Mouse (Mus musculus) forebrain, embryonic 15.5 days (tissue): ENCODE data around the gene Sec1. TPM values are rescaled to one million over a fixed set of nuclear protein-coding genes. Genes with fewer than 3 reads are reported as not detected.
"Not testable (repeated sequence)": the region's sequence is repeated elsewhere in the genome, so short reads cannot be mapped to it uniquely, and the experiment has no call there.

Experiments
- ATAC-seq: fragments of 200-750 bp; cut with Nextera tagmentation; replicated peaks from 2 replicates; pipeline ENCODE4 v1.8.0; 2017; ENCODE audit warnings: mild to moderate bottlenecking, moderate TSS enrichment, moderate library complexity
- H3K27ac ChIP-seq: fragments of 300-500 bp; sonication (generic); replicated peaks from 2 replicates; pipeline ENCODE4 v1.5.1; 2015; ENCODE audit warnings: mild to moderate bottlenecking, inconsistent platforms
- H3K27me3 ChIP-seq: fragments of 300-500 bp; sonication (generic); 2 replicates; pipeline ENCODE4 v1.6.1; 2015; ENCODE audit warnings: inconsistent platforms
- H3K36me3 ChIP-seq: fragments of 300-500 bp; sonication (generic); 2 replicates; pipeline ENCODE4 v1.6.1; 2015; ENCODE audit warnings: mild to moderate bottlenecking, inconsistent platforms
- H3K4me1 ChIP-seq: fragments of 300-500 bp; sonication (generic); 2 replicates; pipeline ENCODE4 v1.6.1; 2015; ENCODE audit warnings: inconsistent platforms
- H3K4me2 ChIP-seq: fragments of 300-500 bp; sonication (generic); replicated peaks from 2 replicates; pipeline ENCODE4 v1.6.1; 2015; ENCODE audit warnings: mild to moderate bottlenecking, inconsistent platforms
- H3K4me3 ChIP-seq: fragments of 300-500 bp; sonication (generic); 2 replicates; pipeline ENCODE4 v1.5.1; 2015; ENCODE audit warnings: mild to moderate bottlenecking, inconsistent platforms
- H3K9ac ChIP-seq: fragments of 300-500 bp; sonication (generic); replicated peaks from 2 replicates; pipeline ENCODE4 v1.6.1; 2015; ENCODE audit warnings: mild to moderate bottlenecking, inconsistent platforms
- H3K9me3 ChIP-seq: fragments of 300-500 bp; sonication (generic); 2 replicates; pipeline ENCODE4 v1.6.1; 2016; ENCODE audit warnings: inconsistent platforms
- WGBS: fragments of 180-500 bp; shearing (Covaris S2); methylation state at CpG from one replicate; pipeline ENCODE4 v1.1.7; 2015; ENCODE audit warnings: mixed read lengths; 5-methylcytosine and 5-hydroxymethylcytosine counted together
- polyA plus RNA-seq: library from polyadenylated mRNA; unstranded; fragments of >200 nt; fragmentation: Nextera tagmentation; extraction: Ambion mirVana; gene quantifications from 2 replicates; pipeline ENCODE4 v1.2.1, GENCODE M21; 2015

Sec1 gene
- polyA plus RNA-seq, 1 experiment from 2014 or later: 0.14 TPM

DNA sequence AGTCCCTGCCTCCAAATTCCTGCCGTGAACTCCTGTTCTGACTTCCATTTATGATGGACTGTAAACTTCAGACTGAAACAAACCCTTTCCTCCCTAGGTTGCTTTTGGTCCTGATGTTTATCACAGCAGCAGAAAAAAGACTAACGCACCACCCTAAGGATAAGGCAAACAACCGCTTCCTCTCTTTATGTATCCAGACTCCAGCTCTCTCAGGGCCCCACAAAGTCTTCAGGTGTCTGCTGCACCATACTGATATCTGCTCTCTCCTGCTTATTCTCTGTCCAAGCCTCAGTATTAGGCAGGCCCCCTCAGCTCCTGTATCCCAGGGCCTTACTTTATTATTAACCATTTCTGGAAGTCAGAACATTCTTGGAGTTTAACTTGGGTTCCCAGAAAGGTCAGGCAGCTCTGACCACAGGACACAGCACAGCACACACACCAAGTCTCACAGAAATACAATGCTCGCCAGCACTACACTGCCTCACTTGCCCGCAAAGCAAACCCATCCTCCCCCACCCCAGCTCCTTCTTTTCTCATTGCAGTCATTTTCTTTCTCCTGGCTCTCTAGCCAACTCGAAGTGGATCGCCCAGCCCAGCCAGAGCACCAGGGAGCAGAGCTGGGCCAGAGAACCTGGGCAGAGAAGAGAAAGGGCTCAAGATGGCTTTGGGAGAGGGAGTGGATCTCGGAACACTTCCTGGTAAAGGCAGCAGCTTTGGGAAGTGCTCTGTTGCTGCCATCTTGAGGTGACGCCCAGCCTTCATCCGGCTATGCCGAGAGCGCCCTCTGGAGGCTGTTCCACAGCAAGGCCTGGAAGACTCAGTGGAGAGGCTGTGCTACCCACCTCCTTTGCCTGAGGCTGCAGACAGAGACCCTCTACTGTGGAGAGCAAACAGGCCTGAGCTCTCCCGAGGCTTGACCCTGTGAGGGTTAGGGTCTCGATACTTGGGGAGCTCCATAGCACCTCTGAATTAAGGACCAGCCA lies 11.8 kb downstream of the Sec1 start:
- Histone ChIP-seq H3K27ac (peak overlapping the region; percentile 69), H3K9me3 (no peaks in the 10 kb centered on the region), H3K36me3 (no peaks in the 10 kb centered on the region), H3K9ac (0 out of 2 replicates have a peak overlapping the region, but pooled peaks have one; percentile 33), H3K4me2 (peak overlapping the region; percentile 32), H3K27me3 (no peaks in the 10 kb centered on the region), H3K4me1 (peaks cover 8% of the 10 kb centered on the region), H3K4me3 (peak overlapping the region; percentile 16)
- peak; percentile 79 for ATAC-seq
- 29% methylated on average over 14 of the region's 14 CpGs for WGBS

DNA sequence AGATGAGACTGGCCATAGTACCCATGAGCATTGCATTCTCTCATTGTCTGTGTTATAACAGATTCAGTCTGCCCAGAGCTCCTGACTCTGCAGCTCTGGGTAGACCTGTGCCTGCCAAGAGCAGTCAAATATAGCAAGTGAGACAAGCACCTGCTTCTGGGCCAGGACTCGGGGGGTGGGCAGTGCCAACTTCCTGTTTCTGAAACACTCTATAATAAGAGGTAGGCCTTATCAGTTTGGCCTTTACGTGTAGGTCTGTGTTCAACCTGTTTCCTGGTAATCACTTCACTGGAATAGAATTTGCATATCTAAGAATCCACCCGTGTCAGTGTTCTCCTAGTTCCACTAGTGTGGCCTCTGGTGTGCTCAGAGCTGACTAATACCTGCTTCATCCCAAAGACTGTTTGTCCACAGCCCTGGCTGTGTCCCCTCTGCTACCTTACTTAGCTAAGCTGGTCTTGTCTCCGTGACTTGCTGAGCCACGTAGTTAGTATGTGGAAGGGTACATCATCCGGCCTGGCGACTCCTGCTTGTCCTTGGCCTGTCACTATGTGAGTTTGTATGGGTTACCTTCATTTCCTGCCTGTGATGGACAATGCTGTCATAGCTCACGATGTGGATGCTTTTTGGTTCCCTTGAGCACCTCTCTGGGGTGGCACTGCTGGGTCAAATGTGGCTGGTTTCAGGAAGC lies 13.0 kb downstream of the Sec1 start:
- no peak for ATAC-seq
- no peak overlapping the region for H3K4me2 ChIP-seq
- no peak overlapping the region for H3K9ac ChIP-seq
- peaks cover 8% of the 10 kb centered on the region for H3K4me1 ChIP-seq
- no peaks in the 10 kb centered on the region for H3K9me3 ChIP-seq
- H3K36me3 ChIP-seq: no peaks in the 10 kb centered on the region
- H3K27me3 ChIP-seq: no peaks in the 10 kb centered on the region
- H3K4me3 ChIP-seq: no peak overlapping the region
- 89% methylated on average over 8 of the region's 8 CpGs for WGBS
- no peak overlapping the region for H3K27ac ChIP-seq

DNA sequence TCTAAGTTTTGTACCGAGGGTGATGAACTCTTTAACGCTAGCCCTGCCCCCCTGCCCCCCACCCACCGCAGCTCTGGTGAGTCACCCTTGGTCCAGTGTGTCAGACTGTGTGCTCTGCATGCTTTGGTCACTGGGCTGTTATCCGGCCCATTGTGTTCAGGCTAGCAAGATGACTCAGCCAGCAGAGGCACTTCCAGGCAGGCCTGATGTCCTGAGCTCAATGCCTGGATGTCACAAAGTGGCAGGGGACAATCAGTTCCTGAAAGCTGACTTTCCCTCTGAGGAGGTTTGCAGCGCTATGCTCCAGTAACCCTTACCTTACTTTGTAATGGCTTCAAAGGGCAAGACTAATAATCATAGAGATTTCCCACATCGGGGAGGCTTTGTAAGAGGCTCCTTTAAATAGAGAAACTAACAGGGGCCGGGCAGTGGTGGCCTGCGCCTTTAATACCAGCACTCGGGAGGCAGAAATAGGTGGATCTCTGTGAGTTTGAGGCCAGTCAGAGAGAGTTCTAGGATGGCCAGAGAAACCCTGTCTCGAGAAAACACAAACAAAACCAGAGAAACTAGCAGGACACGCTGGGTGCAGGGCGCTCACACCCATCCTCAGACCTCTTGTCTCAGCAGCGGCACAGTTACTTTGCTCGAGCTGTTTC lies 14.1 kb downstream of the Sec1 start:
- Histone ChIP-seq H3K4me1 (peaks cover 8% of the 10 kb centered on the region), H3K4me2 (no peak overlapping the region), H3K27me3 (no peaks in the 10 kb centered on the region), H3K27ac (no peak overlapping the region), H3K9me3 (no peaks in the 10 kb centered on the region), H3K36me3 (no peaks in the 10 kb centered on the region), H3K9ac (no peak overlapping the region), H3K4me3 (no peak overlapping the region)
- WGBS: 72% methylated on average over 14 of the region's 14 CpGs
- ATAC-seq: no peak

DNA sequence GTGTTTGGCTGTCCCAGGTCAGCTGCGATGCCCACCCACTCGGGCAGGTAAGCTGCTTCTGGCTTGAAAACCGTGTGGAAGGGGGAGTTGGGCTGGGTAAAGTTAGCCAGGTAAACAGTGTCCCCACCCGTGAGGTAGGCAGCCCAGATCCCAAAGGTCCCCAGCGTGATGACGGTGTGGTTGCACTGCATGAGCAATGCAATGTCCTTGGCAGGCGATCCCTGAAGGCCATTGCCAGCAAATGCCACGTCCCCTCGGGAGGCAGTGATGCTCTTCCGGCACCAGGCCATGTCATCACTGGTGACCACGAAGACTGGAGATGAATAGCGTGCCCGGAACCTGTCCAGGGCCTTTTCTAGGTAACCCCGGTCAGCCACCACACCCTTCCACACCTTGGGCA lies 15.7 kb downstream of the Sec1 start:
- Histone ChIP-seq H3K9ac (no peak overlapping the region), H3K27me3 (no peaks in the 10 kb centered on the region), H3K9me3 (no peaks in the 10 kb centered on the region), H3K4me2 (no peak overlapping the region), H3K27ac (no peak overlapping the region), H3K36me3 (no peaks in the 10 kb centered on the region), H3K4me1 (peaks cover 8% of the 10 kb centered on the region), H3K4me3 (no peak overlapping the region)
- WGBS: 89% methylated on average over 14 of the region's 14 CpGs
- ATAC-seq: no peak

DNA sequence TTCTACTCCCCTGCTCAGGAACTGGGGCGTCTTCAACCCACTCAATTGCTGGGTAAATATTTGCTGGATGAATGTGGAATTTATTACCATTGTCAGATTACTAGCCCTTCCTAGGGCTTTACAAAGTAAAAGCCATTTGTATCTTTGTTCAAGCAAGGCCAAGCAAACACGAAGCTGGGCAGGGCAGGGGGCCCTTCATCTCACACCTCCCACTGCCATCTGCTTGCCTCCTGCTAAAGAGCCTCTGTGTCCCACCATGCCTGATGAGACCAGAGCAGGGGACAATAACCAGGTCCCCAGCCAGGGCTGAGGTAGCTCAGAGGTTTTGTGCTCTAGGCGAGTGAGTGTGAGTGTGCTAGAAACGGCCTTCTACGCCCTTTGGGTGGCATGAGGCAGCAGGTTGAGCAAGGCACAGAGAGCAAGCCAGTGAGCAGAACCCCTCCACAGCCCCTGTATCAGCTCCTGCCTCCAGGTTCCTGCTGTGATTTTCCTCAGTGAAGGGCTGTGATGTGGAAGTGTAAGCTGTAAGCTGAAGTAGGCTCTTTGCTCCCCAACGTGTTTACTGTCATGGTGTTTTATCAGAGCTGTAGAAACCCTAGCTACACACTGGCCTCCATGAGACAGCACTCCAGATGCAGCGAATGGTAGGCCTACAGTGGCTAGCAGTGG lies 16.4 kb downstream of the Sec1 start:
- Histone ChIP-seq H3K4me2 (no peak overlapping the region), H3K9me3 (no peaks in the 10 kb centered on the region), H3K27ac (no peak overlapping the region), H3K9ac (no peak overlapping the region), H3K4me1 (peaks cover 6% of the 10 kb centered on the region), H3K27me3 (no peaks in the 10 kb centered on the region), H3K36me3 (no peaks in the 10 kb centered on the region), H3K4me3 (no peak overlapping the region)
- WGBS: 82% methylated on average over 7 of the region's 7 CpGs
- no peak for ATAC-seq

DNA sequence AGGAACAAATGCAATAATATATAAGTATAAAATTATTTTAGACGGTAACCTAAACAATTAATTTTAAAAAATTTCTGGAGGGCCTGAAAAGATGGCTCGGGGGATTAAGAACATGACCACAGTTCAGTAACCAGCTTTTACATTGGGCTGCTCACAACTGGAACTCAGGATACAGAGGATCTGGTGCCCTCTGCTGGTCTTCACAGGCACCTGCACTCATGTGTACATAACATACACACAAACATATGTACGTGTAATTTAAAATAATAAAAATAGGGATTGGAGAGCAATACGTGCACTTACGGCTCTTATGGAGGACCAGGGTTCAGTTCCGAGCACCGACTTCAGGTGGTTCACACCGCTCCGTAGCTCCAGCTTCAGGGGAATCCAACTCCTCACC lies 25.3 kb downstream of the Sec1 start:
- no peak for ATAC-seq
- Histone ChIP-seq H3K27ac (no peak overlapping the region), H3K27me3 (no peaks in the 10 kb centered on the region), H3K9ac (no peak overlapping the region), H3K36me3 (no peaks in the 10 kb centered on the region), H3K9me3 (0 out of 2 replicates have a peak, but pooled peaks cover 2% of the 10 kb centered on the region), H3K4me1 (no peaks in the 10 kb centered on the region), H3K4me3 (no peak overlapping the region), H3K4me2 (no peak overlapping the region)
- WGBS: 94% methylated on average over 9 of the region's 9 CpGs

DNA sequence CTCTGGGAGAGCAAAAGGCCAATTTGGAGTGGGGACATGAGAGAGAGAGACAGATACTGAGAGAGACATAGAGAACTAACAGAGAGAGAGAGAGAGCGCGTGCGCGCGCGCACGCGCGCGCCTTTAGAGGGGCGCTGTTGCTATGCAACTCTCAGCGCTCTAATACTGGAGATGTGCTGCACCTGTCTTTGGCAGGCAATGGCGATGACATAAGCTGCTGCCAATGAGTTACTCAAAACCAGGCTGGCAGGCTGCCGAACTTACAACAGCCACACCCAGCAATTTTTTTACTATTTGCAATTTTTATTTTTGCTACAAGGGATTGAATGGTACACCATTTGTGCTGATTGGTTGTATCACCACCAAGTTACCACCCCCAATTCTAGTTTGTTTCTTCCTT lies 26.4 kb downstream of the Sec1 start:
- 66% methylated on average over 14 of the region's 14 CpGs for WGBS
- Histone ChIP-seq H3K27me3 (no peaks in the 10 kb centered on the region), H3K4me2 (no peak overlapping the region), H3K36me3 (no peaks in the 10 kb centered on the region), H3K9me3 (0 out of 2 replicates have a peak, but pooled peaks cover 2% of the 10 kb centered on the region), H3K9ac (no peak overlapping the region), H3K4me1 (no peaks in the 10 kb centered on the region), H3K4me3 (no peak overlapping the region), H3K27ac (no peak overlapping the region)
- ATAC-seq: no peak

DNA sequence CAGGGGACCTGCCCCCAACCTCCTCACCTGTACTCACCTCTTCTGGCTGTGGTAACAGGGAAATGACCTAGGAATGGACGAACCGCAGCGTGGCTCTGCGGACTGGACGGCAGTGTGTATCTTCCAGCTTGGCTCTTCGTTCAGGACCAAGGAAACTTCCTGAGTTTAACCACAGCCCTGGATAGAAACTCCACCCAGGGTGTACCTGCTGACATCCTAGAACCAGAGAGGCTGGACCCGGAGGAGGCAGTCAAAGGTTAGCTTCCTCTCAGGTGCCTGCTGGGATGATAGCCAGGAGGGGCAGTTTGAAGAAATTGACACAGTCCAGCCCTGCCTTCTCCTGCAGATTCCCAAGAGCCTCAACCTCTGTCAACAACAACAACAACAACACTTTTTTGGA lies 28.0 kb downstream of the Sec1 start, which contains the start of gene Fut2:
TSS of gene Fut2 (minus strand) at position 234 of the 400 bp plus-strand sequence.
- no peaks in the 10 kb centered on the region for H3K27me3 ChIP-seq
- H3K4me2 ChIP-seq: no peak within 1 kb of the TSS
- H3K36me3 ChIP-seq: no peaks in the 10 kb centered on the region
- no peak for ATAC-seq
- WGBS: 89% methylated on average over 7 of the region's 7 CpGs
- H3K4me1 ChIP-seq: no peaks in the 10 kb centered on the region
- no peak within 1 kb of the TSS for H3K9ac ChIP-seq
- 0 out of 2 replicates have a peak, but pooled peaks cover 2% of the 10 kb centered on the region for H3K9me3 ChIP-seq
- H3K4me3 ChIP-seq: no peak within 1 kb of the TSS
- no peak within 1 kb of the TSS for H3K27ac ChIP-seq

DNA sequence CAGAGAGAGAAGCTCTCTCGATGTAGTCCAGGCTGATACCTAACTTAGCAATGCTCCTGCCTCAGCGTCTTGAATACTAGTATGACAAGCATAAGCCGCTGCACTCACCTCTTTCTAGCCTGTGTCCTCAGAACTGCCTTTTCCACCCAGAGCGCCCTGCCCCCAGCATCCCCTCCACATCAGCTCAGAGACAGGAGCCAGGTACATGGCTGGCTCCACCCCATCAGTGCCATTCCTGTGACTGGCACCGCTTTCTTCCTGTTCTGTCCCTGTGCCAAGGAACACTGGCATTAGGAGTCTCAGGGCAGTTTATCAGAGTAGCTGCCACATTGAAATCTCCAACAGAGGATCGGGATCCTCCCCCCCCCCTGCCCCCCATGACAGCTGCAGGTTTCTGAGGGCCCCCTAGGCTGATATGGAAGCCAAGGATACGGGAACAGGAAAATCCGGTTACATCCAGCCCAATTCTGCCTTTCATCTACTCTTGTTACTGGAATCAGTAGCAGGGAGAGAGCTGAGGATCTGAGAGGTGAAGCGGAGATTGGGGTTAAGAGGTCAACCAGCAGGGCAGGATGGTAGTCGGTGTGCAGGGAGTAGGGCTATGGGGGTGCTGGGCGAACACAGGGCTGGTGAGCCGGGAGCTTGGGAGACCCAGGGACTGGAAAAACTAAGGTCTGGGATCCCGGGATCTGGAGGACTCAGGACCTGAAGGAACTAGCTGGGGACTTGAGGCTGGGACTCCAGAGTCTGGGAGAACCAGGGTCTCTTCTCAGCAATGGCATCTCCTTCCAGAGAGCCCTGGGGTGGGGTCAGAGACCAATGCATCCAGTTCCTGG lies 28.7 kb downstream of the Sec1 start:
- Histone ChIP-seq H3K27ac (no peak overlapping the region), H3K4me1 (no peaks in the 10 kb centered on the region), H3K9ac (no peak overlapping the region), H3K9me3 (0 out of 2 replicates have a peak, but pooled peaks cover 2% of the 10 kb centered on the region), H3K27me3 (no peaks in the 10 kb centered on the region), H3K4me3 (no peak overlapping the region), H3K4me2 (no peak overlapping the region), H3K36me3 (no peaks in the 10 kb centered on the region)
- ATAC-seq: no peak
- 66% methylated on average over 13 of the region's 13 CpGs for WGBS

DNA sequence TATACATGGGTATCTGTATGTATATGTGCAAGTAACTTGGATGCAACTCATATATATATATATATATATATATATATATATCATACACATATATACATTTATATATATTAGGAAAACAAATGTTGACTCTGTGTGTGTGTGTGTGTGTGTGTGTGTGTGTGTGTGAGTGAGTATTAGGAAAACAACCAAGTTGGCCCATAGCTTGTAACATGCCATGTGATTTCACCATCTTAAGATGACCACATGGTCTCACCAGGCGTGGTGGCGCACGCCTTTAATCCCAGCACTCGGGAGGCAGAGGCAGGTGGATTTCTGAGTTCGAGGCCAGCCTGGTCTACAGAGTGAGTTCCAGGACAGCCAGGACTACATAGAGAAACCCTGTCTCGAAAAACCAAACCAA lies 32.5 kb downstream of the Sec1 start:
- H3K36me3 ChIP-seq, H3K4me1 ChIP-seq, H3K9ac ChIP-seq, ATAC-seq, H3K4me3 ChIP-seq, H3K4me2 ChIP-seq, H3K9me3 ChIP-seq, H3K27ac ChIP-seq, H3K27me3 ChIP-seq: not testable (repeated sequence)
- 91% methylated on average over 6 of the region's 6 CpGs for WGBS
